Mouse (Mus musculus): Measurements from ENCODE around the gene Atp6v1g2. TPM values are rescaled to one million over a fixed set of nuclear protein-coding genes. Genes with fewer than 3 reads are reported as not detected.

Gene Atp6v1g2
- polyA plus RNA-seq, 1 experiment from 2014 or later, result 4.3 TPM

DNA sequence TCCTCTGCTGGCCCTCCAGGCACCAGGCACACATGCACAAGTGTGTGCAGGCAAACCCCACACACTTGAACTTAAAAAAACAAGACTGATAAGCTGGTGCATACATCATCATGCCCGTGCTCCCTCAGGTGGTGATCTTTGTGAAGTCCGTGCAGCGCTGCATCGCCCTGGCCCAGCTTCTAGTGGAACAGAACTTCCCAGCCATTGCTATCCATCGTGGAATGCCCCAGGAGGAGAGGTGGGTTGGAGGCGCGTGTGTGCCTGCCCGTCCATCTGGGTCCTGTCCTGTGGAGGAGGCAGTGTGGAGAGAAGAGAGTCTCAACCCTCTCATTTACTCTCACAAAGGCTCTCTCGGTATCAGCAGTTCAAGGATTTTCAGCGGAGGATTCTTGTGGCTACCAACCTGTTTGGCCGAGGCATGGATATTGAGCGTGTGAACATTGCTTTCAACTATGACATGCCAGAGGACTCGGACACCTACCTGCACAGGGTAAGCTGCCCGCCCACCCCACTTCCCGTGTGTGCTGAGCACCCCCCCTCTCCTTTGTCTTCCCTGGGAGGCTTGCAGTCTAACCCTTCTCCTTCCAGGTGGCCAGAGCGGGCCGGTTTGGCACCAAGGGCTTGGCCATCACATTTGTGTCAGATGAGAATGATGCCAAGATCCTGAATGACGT, 19.3 kb downstream of the Atp6v1g2 start:
- H3K27ac ChIP-seq, result no peak overlapping the region
- ATAC-seq, result no peak
- H3K4me3 ChIP-seq (replicated peaks), result no peak overlapping the region
- peaks cover 60% of the 10 kb centered on the region for H3K36me3 ChIP-seq
- no peaks in the 10 kb centered on the region for H3K9me3 ChIP-seq
- WGBS, result 76% methylated on average over 18 of the region's 18 CpGs
- 0 out of 2 replicates have a peak, but pooled peaks cover 3% of the 10 kb centered on the region for H3K4me1 ChIP-seq (replicated peaks)
- H3K9ac ChIP-seq, result no peak overlapping the region
- no peak overlapping the region for H3K4me2 ChIP-seq (replicated peaks)
- no peaks in the 10 kb centered on the region for H3K27me3 ChIP-seq (replicated peaks)

DNA sequence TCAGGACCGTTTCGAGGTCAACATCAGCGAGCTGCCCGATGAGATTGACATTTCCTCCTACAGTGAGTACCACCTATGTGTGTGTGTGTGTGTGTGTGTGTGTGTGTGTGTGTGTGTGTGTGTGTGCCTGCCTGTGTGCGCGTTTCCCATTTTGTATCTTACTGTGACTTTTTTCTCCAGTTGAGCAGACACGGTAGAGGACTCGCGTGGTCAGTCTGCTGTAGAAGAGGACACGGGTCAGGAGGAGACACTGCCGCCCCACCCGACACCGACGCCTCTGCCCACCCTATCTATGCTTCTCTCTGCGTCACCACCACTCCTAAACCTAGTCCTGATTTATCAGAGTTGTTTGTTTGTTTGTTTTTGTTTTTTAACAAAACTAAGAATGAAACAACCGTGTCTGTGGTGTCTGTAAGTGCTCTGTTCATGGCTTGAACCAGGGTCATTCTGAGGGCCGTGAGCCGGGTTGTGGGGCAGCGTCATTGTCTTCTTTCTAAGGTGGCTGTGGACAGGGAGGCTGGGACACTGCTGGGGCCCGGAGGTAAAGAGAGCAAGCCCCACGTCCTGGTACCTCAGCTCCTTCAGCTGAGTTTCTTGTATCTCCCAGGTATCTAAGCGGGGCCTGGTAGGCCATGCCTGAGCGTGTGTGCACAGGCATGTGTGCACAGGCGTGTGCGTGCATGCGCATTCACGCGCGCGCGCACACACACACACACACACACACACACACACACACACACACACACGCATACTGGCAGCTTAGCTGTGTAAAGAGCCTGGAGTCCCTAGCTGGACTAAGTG, 20.0 kb downstream of the Atp6v1g2 start:
- H3K27ac ChIP-seq, result no peak overlapping the region
- peaks cover 56% of the 10 kb centered on the region for H3K36me3 ChIP-seq
- ATAC-seq, result no peak
- 0 out of 2 replicates have a peak, but pooled peaks cover 3% of the 10 kb centered on the region for H3K4me1 ChIP-seq (replicated peaks)
- no peak overlapping the region for H3K4me2 ChIP-seq (replicated peaks)
- H3K9ac ChIP-seq, result no peak overlapping the region
- H3K9me3 ChIP-seq, result no peaks in the 10 kb centered on the region
- H3K4me3 ChIP-seq (replicated peaks), result no peak overlapping the region
- H3K27me3 ChIP-seq (replicated peaks), result no peaks in the 10 kb centered on the region
- WGBS, result 85% methylated on average over 30 of the region's 32 CpGs

- Histone ChIP-seq H3K9me3 (no peaks in the 10 kb centered on the region), H3K4me1 (replicated peaks) (0 out of 2 replicates have a peak, but pooled peaks cover under 1% of the 10 kb centered on the region), H3K4me3 (replicated peaks) (no peak overlapping the region), H3K36me3 (peaks cover 46% of the 10 kb centered on the region), H3K27me3 (replicated peaks) (no peaks in the 10 kb centered on the region), H3K27ac (no peak overlapping the region), H3K9ac (no peak overlapping the region), H3K4me2 (replicated peaks) (no peak overlapping the region)
- 57% methylated on average over 11 of the region's 11 CpGs for WGBS
- ATAC-seq, result peak; percentile 32; the same call in 1 of the 2 replicates
Measured at GRCm38 (mm10) chr17:35254241-35255098, 21.0 kb downstream of the Atp6v1g2 start.

GRCm38 (mm10) chr17:35255301-35255700, 21.8 kb downstream of the Atp6v1g2 start:
- no peak overlapping the region for H3K4me3 ChIP-seq (replicated peaks)
- 62% methylated on average over 3 of the region's 3 CpGs for WGBS
- H3K27me3 ChIP-seq (replicated peaks), result no peaks in the 10 kb centered on the region
- no peak overlapping the region for H3K4me2 ChIP-seq (replicated peaks)
- H3K27ac ChIP-seq, result no peak overlapping the region
- H3K4me1 ChIP-seq (replicated peaks), result no peaks in the 10 kb centered on the region
- no peaks in the 10 kb centered on the region for H3K9me3 ChIP-seq
- no peak for ATAC-seq
- H3K9ac ChIP-seq, result no peak overlapping the region
- H3K36me3 ChIP-seq, result peaks cover 38% of the 10 kb centered on the region

GRCm38 (mm10) chr17:35255704-35256103, 22.2 kb downstream of the Atp6v1g2 start:
- Histone ChIP-seq H3K9me3 (no peaks in the 10 kb centered on the region), H3K36me3 (peaks cover 34% of the 10 kb centered on the region), H3K9ac (no peak overlapping the region), H3K4me3 (replicated peaks) (no peak overlapping the region), H3K27me3 (replicated peaks) (no peaks in the 10 kb centered on the region), H3K4me1 (replicated peaks) (no peaks in the 10 kb centered on the region), H3K4me2 (replicated peaks) (no peak overlapping the region), H3K27ac (no peak overlapping the region)
- no peak for ATAC-seq
- WGBS, result 53% methylated on average over 4 of the region's 4 CpGs

DNA sequence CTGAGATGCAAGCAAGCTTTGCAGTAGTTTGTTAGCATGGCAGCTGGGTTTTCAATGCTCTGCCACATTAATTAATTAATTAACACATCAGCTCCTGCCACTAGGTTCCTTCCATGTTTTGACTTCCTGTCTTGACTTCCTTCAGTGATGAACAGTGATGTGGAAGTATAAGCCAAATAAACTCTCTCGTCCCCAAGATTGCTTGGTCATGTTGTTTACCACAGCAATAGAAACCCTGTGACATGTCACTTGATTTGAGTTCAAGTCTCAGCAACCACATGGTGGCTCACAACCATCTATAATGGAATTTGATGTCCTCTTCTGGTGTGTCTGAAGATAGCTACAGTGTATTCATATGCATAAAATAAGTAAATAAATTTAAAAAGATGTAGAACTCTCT, 23.9 kb downstream of the Atp6v1g2 start:
- Histone ChIP-seq H3K9me3 (no peaks in the 10 kb centered on the region), H3K4me2 (replicated peaks) (no peak overlapping the region), H3K27ac (no peak overlapping the region), H3K4me1 (replicated peaks) (peaks cover under 1% of the 10 kb centered on the region; the same call in 1 of the 2 replicates), H3K36me3 (peaks cover 20% of the 10 kb centered on the region), H3K4me3 (replicated peaks) (no peak overlapping the region), H3K27me3 (replicated peaks) (0 out of 2 replicates have a peak, but pooled peaks cover 5% of the 10 kb centered on the region), H3K9ac (no peak overlapping the region)
- 68% methylated on average over 1 of the region's 1 CpGs for WGBS
- no peak for ATAC-seq

- Histone ChIP-seq H3K27me3 (replicated peaks) (peaks cover 6% of the 10 kb centered on the region; the same call in 1 of the 2 replicates), H3K36me3 (peaks cover 14% of the 10 kb centered on the region), H3K27ac (no peak overlapping the region), H3K9ac (peak overlapping the region; percentile 34; the same call in 1 of the 2 replicates), H3K4me2 (replicated peaks) (peak overlapping the region; percentile 64), H3K9me3 (no peaks in the 10 kb centered on the region), H3K4me1 (replicated peaks) (peaks cover 4% of the 10 kb centered on the region; the same call in 1 of the 2 replicates), H3K4me3 (replicated peaks) (peak overlapping the region; percentile 31)
- ATAC-seq, result 0 out of 2 replicates have a peak, but pooled peaks have one; percentile 16
- WGBS, result 13% methylated on average over 17 of the region's 17 CpGs
Measured at GRCm38 (mm10) chr17:35257824-35258491, 24.5 kb downstream of the Atp6v1g2 start.

DNA sequence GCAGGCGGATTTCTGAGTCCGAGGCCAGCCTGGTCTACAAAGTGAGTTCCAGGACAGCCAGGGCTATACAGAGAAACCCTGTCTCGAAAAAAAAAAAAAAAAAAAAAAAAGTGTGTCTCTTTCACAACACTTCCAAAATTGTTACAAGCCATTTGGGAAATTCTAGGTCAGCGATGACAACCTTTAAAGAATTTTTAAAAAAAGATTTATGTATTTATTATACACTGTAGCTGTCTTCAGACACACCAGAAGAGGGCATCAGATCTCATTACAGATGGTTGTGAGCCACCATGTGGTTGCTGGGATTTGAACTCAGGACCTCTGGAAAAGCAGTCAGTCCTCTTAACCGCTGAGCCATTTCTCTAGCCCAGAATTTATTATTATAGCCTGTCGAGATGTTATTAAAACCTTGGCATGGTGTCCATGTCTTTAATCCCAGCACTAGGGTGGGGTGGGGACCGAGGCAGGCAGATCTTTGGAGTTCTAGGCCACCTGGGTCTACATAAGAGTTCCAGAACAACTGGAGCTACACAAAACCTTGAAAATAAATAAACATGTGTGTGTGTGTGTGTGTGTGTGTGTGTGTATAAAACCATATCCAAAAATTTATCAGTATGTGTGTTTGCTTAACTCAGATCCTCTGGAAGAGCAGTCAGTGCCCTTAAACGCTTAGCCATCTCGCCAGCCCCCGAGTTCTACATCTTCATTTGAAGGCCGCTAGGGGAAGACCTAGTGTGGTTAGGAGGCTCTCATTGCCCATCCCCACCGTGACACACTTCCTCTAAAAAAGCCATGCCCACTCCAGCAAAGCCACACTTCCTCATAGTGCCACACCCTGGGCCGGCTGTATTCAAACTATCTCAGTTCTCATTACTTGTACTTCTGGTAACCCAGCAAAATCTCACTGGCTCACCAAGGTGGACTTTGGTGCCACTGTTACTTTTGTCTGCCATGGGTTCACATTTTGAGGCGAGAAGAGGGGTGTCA, 25.3 kb downstream of the Atp6v1g2 start:
- WGBS, result 55% methylated on average over 14 of the region's 14 CpGs
- H3K9me3 ChIP-seq, result no peaks in the 10 kb centered on the region
- H3K27me3 ChIP-seq (replicated peaks), result peaks cover 9% of the 10 kb centered on the region
- H3K36me3 ChIP-seq, result peaks cover 8% of the 10 kb centered on the region; the same call in 1 of the 2 replicates
- no peak overlapping the region for H3K4me3 ChIP-seq (replicated peaks)
- no peak overlapping the region for H3K27ac ChIP-seq
- peak overlapping the region; percentile 64; the same call in 1 of the 2 replicates for H3K4me2 ChIP-seq (replicated peaks)
- peaks cover 4% of the 10 kb centered on the region; the same call in 1 of the 2 replicates for H3K4me1 ChIP-seq (replicated peaks)
- H3K9ac ChIP-seq, result no peak overlapping the region
- no peak for ATAC-seq

GRCm38 (mm10) chr17:35259621-35260020, 26.2 kb downstream of the Atp6v1g2 start:
- no peaks in the 10 kb centered on the region for H3K9me3 ChIP-seq
- no peak overlapping the region for H3K9ac ChIP-seq
- WGBS, result 69% methylated on average over 4 of the region's 4 CpGs
- peaks cover 9% of the 10 kb centered on the region for H3K27me3 ChIP-seq (replicated peaks)
- H3K4me2 ChIP-seq (replicated peaks), result no peak overlapping the region
- H3K27ac ChIP-seq, result no peak overlapping the region
- no peak overlapping the region for H3K4me3 ChIP-seq (replicated peaks)
- H3K36me3 ChIP-seq, result no peaks in the 10 kb centered on the region
- no peak for ATAC-seq
- peaks cover 4% of the 10 kb centered on the region; the same call in 1 of the 2 replicates for H3K4me1 ChIP-seq (replicated peaks)

DNA sequence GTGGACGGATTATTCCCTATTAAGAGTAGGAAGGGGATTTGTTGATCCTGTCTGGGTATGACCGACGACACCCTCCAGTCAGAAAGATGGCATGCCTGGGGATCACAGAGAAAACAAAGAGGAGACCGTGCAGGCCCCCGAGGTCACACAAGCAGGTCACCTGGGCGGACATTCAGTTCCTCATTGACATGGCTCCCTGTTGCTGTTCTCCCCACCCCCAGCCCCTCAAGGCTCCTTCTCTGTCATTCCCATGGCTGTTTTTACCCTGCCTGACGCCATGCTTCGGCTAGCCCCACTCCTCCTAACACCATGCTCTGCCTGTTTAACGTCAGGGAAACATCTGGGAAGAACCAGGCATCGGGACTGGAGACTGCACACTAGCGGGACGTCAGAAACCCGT, 28.2 kb downstream of the Atp6v1g2 start:
- Histone ChIP-seq H3K9ac (no peak overlapping the region), H3K4me2 (replicated peaks) (no peak overlapping the region), H3K9me3 (no peaks in the 10 kb centered on the region), H3K4me3 (replicated peaks) (no peak overlapping the region), H3K36me3 (no peaks in the 10 kb centered on the region), H3K27me3 (replicated peaks) (peaks cover 9% of the 10 kb centered on the region), H3K4me1 (replicated peaks) (peaks cover 4% of the 10 kb centered on the region; the same call in 1 of the 2 replicates), H3K27ac (no peak overlapping the region)
- no peak for ATAC-seq
- WGBS, result 68% methylated on average over 13 of the region's 13 CpGs
